Comparison of ENCODE assay signal across 14 mouse cellular contexts in genomic region chr11:3723910-3724309, GRCm38 (mm10).
DNase-seq lines count a peak whose midpoint lies in the region; ATAC-seq and TF ChIP-seq lines count a peak whose summit lies in the region.
"Had no signal": no experiment of that assay in that cellular context is flagged by ENCODE, and none has a peak within 500 bp of the region (broad histone marks: within the 10 kb centered on the region; RNA-seq: fewer than 3 reads in every experiment).

No protein-coding gene starts in this region.

- peaks cover 13% of the 10 kb centered on the region; the same call in 1 of the 2 replicates for H3K4me1 ChIP-seq in forebrain, embryonic 14.5 days (ENCODE audit: control insufficient read depth, insufficient read depth, low read length)
- peaks cover 32% of the 10 kb centered on the region for H3K4me1 ChIP-seq in forebrain, embryonic 16.5 days (replicated peaks; ENCODE audit: control insufficient read depth, insufficient read depth, low read length)
- peaks cover 84% of the 10 kb centered on the region for H3K4me1 ChIP-seq in cerebellum, adult 2 months (ENCODE audit: control insufficient read depth, insufficient read depth, low read length)
- no peaks in the 10 kb centered on the region for H3K4me1 ChIP-seq in kidney, embryonic 14.5 days (ENCODE audit: control insufficient read depth, insufficient read depth, low read length)
- H3K4me1 ChIP-seq: embryonic facial prominence, embryonic 13.5 days had no signal

- no peaks in the 10 kb centered on the region for H3K36me3 ChIP-seq in forebrain, embryonic 14.5 days (ENCODE audit: control insufficient read depth, insufficient read depth, low read length)
- no peaks in the 10 kb centered on the region for H3K36me3 ChIP-seq in forebrain, embryonic 16.5 days (ENCODE audit: control insufficient read depth, insufficient read depth)
- H3K36me3 ChIP-seq in kidney, embryonic 14.5 days (ENCODE audit: control insufficient read depth, insufficient read depth, low read length), result no peaks in the 10 kb centered on the region
- H3K36me3 ChIP-seq: embryonic facial prominence, embryonic 13.5 days had no signal

- TF ChIP-seq CTCF in cerebellum, adult 2 months (IDR thresholded peaks at IDR 0.05; ENCODE audit: borderline replicate concordance, insufficient read depth, low read depth, low read length), result no peak

- intact Hi-C loops in left cerebral cortex, postnatal 36 days (cut with DNase I), result loop anchor here (5.0 kb wide), 1 partner anchor 38 kb away; no protein-coding TSS in a partner anchor

- ATAC-seq in forebrain, embryonic 14.5 days, result no peak
- no peak for ATAC-seq in forebrain, embryonic 16.5 days
- no peak for ATAC-seq in kidney, embryonic 14.5 days (ENCODE audit: low FRiP score, low TSS enrichment)

- DNase-seq in forebrain, embryonic 14.5 days (ENCODE audit: low spot score), result peak; percentile 31
- peak; percentile 37 to 62 for DNase-seq in layer of hippocampus, adult 18-20 months (ENCODE audit: low spot score in 2 of 2)
- no peak for DNase-seq in layer of hippocampus, adult 9-10 months (ENCODE audit: low spot score)
- peak; percentile 77 to 87 for DNase-seq in cerebellum, adult 2 months
- DNase-seq in left cerebral cortex, postnatal 36 days (ENCODE audit: low spot score in 2 of 2), result peak; percentile 65 to 67
- DNase-seq in spleen, postnatal 4 days (ENCODE audit: low spot score in 2 of 2), result no peak
- DNase-seq: adrenal gland, adult 8-10 months; kidney, adult 2 months; liver; lung, embryonic 14.5 days; spleen, adult 18-20 months had no signal

- TF ChIP-seq POLR2A in cerebellum, adult 2 months (IDR thresholded peaks at IDR 0.05; ENCODE audit: borderline replicate concordance, insufficient read depth, low read length), result no peak

- WGBS in forebrain, embryonic 14.5 days, result 49% methylated on average over 4 of the region's 4 CpGs
- 37% methylated on average over 4 of the region's 4 CpGs for WGBS in forebrain, embryonic 16.5 days
- WGBS in cerebellum, adult 2 months, result 9% methylated on average over 4 of the region's 4 CpGs
- 81% methylated on average over 4 of the region's 4 CpGs for WGBS in kidney, embryonic 14.5 days

- H3K27ac ChIP-seq in forebrain, embryonic 14.5 days (ENCODE audit: low read depth, low read length), result 0 out of 2 replicates have a peak overlapping the region, but pooled peaks have one; percentile 77
- no peak overlapping the region for H3K27ac ChIP-seq in forebrain, embryonic 16.5 days (ENCODE audit: low read length)
- H3K27ac ChIP-seq in cerebellum, adult 2 months (ENCODE audit: insufficient read depth, low read length), result peak overlapping the region; percentile 89
- H3K27ac ChIP-seq in kidney, embryonic 14.5 days (ENCODE audit: low read depth, low read length), result no peak overlapping the region
- H3K27ac ChIP-seq: embryonic facial prominence, embryonic 13.5 days had no signal

- no peaks in the 10 kb centered on the region for H3K27me3 ChIP-seq in forebrain, embryonic 14.5 days (replicated peaks; ENCODE audit: control insufficient read depth, insufficient read depth, low read length)
- H3K27me3 ChIP-seq in forebrain, embryonic 16.5 days (replicated peaks; ENCODE audit: control insufficient read depth, insufficient read depth, low read length), result no peaks in the 10 kb centered on the region
- no peaks in the 10 kb centered on the region for H3K27me3 ChIP-seq in cerebellum, adult 2 months (ENCODE audit: control insufficient read depth, insufficient read depth, low read length)
- H3K27me3 ChIP-seq in kidney, embryonic 14.5 days (ENCODE audit: control insufficient read depth, insufficient read depth, low read length), result no peaks in the 10 kb centered on the region
- H3K27me3 ChIP-seq: embryonic facial prominence, embryonic 13.5 days had no signal

- no peak overlapping the region for H3K9ac ChIP-seq in forebrain, embryonic 14.5 days (ENCODE audit: low read length)
- no peak overlapping the region for H3K9ac ChIP-seq in forebrain, embryonic 16.5 days (replicated peaks; ENCODE audit: low read depth, low read length)
- no peak overlapping the region for H3K9ac ChIP-seq in kidney, embryonic 14.5 days (ENCODE audit: low read depth, low read length)
- H3K9ac ChIP-seq: embryonic facial prominence, embryonic 13.5 days; lung, embryonic 14.5 days had no signal

- no peaks in the 10 kb centered on the region for H3K9me3 ChIP-seq in forebrain, embryonic 14.5 days (replicated peaks; ENCODE audit: control insufficient read depth, low read length)
- no peaks in the 10 kb centered on the region for H3K9me3 ChIP-seq in forebrain, embryonic 16.5 days (ENCODE audit: control insufficient read depth, low read length)
- H3K9me3 ChIP-seq in kidney, embryonic 14.5 days (ENCODE audit: control insufficient read depth, low read length), result no peaks in the 10 kb centered on the region
- H3K9me3 ChIP-seq: embryonic facial prominence, embryonic 13.5 days had no signal

- no peak overlapping the region for H3K4me2 ChIP-seq in forebrain, embryonic 14.5 days (ENCODE audit: low read length)
- no peak overlapping the region for H3K4me2 ChIP-seq in forebrain, embryonic 16.5 days (ENCODE audit: low read length)
- H3K4me2 ChIP-seq in kidney, embryonic 14.5 days (replicated peaks; ENCODE audit: low read depth, low read length), result no peak overlapping the region
- H3K4me2 ChIP-seq: embryonic facial prominence, embryonic 13.5 days; lung, embryonic 14.5 days had no signal

- H3K4me3 ChIP-seq in forebrain, embryonic 14.5 days (ENCODE audit: low read depth, low read length), result no peak overlapping the region
- H3K4me3 ChIP-seq in forebrain, embryonic 16.5 days (replicated peaks; ENCODE audit: low read length), result no peak overlapping the region
- H3K4me3 ChIP-seq in cerebellum, adult 2 months (replicated peaks; ENCODE audit: insufficient read depth, low read depth, low read length), result no peak overlapping the region
- no peak overlapping the region for H3K4me3 ChIP-seq in kidney, embryonic 14.5 days (ENCODE audit: low read length)
- H3K4me3 ChIP-seq: embryonic facial prominence, embryonic 13.5 days had no signal

Comparison
In these comparisons a context has a peak if more than half of its experiments do, and no peak if none do; other contexts are left out.
1. DNase-seq: peak in forebrain, embryonic 14.5 days (single experiment), layer of hippocampus, adult 18-20 months (2 of 2), cerebellum, adult 2 months (2 of 2) and left cerebral cortex, postnatal 36 days (2 of 2); none in layer of hippocampus, adult 9-10 months (single experiment) and spleen, postnatal 4 days (0 of 2).
2. H3K27ac ChIP-seq: peak in forebrain, embryonic 14.5 days (single experiment) and cerebellum, adult 2 months (single experiment); none in forebrain, embryonic 16.5 days (single experiment) and kidney, embryonic 14.5 days (single experiment).